Mouse (Mus musculus): ENCODE measurements around the gene Pld6. TPM values are rescaled to one million over a fixed set of nuclear protein-coding genes. Genes with fewer than 3 reads are reported as not detected.

The Pld6 gene
- polyA plus RNA-seq, 1 experiment from 2014 or later = 4.0 TPM

DNA sequence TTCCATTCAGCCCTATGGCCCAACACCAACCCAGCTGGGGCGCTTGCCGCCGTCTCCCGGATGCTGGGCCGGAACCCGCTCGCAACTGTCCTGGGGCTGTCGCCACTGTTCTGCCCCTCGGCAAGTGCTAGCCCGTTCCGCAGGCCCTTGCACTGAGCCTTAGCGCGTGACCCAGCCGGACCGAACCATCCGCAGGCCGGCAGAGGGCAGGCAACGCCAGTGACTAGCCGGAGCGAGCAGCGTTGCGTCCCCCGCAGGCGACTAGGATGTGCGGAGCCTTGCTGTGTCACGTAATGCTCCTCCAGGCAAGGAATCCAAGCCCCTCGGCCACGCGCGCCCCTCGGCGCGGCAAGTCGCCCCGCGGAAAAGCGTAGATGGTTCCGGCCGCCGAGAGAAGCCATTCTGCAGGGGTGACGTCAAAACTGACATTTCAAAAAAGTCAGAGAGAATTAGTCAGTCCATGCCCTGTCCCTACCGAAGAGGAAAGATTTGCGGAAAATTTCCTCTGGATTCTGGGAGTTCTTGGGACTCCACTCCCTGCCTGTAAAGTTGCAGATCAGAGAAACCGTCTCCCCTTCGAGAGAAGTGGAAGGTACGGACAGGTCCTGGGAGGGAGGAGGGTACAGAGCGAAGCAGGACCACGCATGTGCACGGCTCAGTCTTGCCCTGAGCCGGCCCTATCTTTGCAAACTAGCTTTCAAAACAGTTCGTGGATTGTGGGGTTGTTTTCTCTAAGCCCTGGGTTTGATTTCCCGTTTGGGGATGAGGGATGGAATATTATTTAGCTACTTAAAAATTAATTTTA lies 22.4 kb upstream of the Pld6 start, which contains the start of gene Flcn:
Gene Flcn (minus strand): TSS at position 347 of the 805 bp plus-strand sequence.
- Histone ChIP-seq H3K9me3 (ENCODE audit: control insufficient read depth, low read length) (no peaks in the 10 kb centered on the region), H3K27ac (ENCODE audit: low read length) (peak within 1 kb of the TSS; percentile 94), H3K27me3 (replicated peaks; ENCODE audit: control insufficient read depth, insufficient read depth, low read length) (no peaks in the 10 kb centered on the region), H3K36me3 (ENCODE audit: control insufficient read depth, insufficient read depth, low read length) (peaks cover 7% of the 10 kb centered on the region; the same call in 1 of the 2 replicates), H3K4me2 (ENCODE audit: low read depth, low read length) (peak within 1 kb of the TSS; percentile 66), H3K4me3 (ENCODE audit: low read length) (peak within 1 kb of the TSS; percentile 69), H3K4me1 (ENCODE audit: control insufficient read depth, insufficient read depth, low read length) (peaks cover 6% of the 10 kb centered on the region), H3K9ac (ENCODE audit: low read depth, low read length) (peak within 1 kb of the TSS; percentile 95)
- ATAC-seq = peak; percentile 95
- under 1% methylated on average over 52 of the region's 52 CpGs for WGBS

- Histone ChIP-seq H3K4me1 (ENCODE audit: control insufficient read depth, insufficient read depth, low read length) (peaks cover 6% of the 10 kb centered on the region), H3K36me3 (ENCODE audit: control insufficient read depth, insufficient read depth, low read length) (peaks cover 9% of the 10 kb centered on the region; the same call in 1 of the 2 replicates), H3K9me3 (ENCODE audit: control insufficient read depth, low read length) (no peaks in the 10 kb centered on the region), H3K4me3 (ENCODE audit: low read length) (peak overlapping the region; percentile 69), H3K27me3 (replicated peaks; ENCODE audit: control insufficient read depth, insufficient read depth, low read length) (no peaks in the 10 kb centered on the region), H3K4me2 (ENCODE audit: low read depth, low read length) (peak overlapping the region; percentile 66), H3K27ac (ENCODE audit: low read length) (peak overlapping the region; percentile 94), H3K9ac (ENCODE audit: low read depth, low read length) (peak overlapping the region; percentile 95)
- under 1% methylated on average over 15 of the region's 15 CpGs for WGBS
- ATAC-seq = peak; percentile 65
Measured at GRCm38 (mm10) chr11:59809071-59809669, 21.7 kb upstream of the Pld6 start.

- 65% methylated on average over 14 of the region's 14 CpGs for WGBS
- H3K9ac ChIP-seq (ENCODE audit: low read depth, low read length) = peak overlapping the region; percentile 95
- H3K4me2 ChIP-seq (ENCODE audit: low read depth, low read length) = peak overlapping the region; percentile 66
- H3K27me3 ChIP-seq (replicated peaks; ENCODE audit: control insufficient read depth, insufficient read depth, low read length) = no peaks in the 10 kb centered on the region
- H3K4me3 ChIP-seq (ENCODE audit: low read length) = peak overlapping the region; percentile 69
- no peaks in the 10 kb centered on the region for H3K9me3 ChIP-seq (ENCODE audit: control insufficient read depth, low read length)
- peak overlapping the region; percentile 94 for H3K27ac ChIP-seq (ENCODE audit: low read length)
- ATAC-seq = no peak
- H3K4me1 ChIP-seq (ENCODE audit: control insufficient read depth, insufficient read depth, low read length) = peaks cover 6% of the 10 kb centered on the region
- H3K36me3 ChIP-seq (ENCODE audit: control insufficient read depth, insufficient read depth, low read length) = peaks cover 11% of the 10 kb centered on the region; the same call in 1 of the 2 replicates
Measured at GRCm38 (mm10) chr11:59808170-59808960, 20.9 kb upstream of the Pld6 start.

GRCm38 (mm10) chr11:59805656-59806055 lies 18.2 kb upstream of the Pld6 start:
- no peak overlapping the region for H3K9ac ChIP-seq (ENCODE audit: low read depth, low read length)
- WGBS = 89% methylated on average over 2 of the region's 2 CpGs
- H3K4me1 ChIP-seq (ENCODE audit: control insufficient read depth, insufficient read depth, low read length) = peaks cover 6% of the 10 kb centered on the region
- H3K27me3 ChIP-seq (replicated peaks; ENCODE audit: control insufficient read depth, insufficient read depth, low read length) = no peaks in the 10 kb centered on the region
- H3K36me3 ChIP-seq (ENCODE audit: control insufficient read depth, insufficient read depth, low read length) = peaks cover 28% of the 10 kb centered on the region
- no peaks in the 10 kb centered on the region for H3K9me3 ChIP-seq (ENCODE audit: control insufficient read depth, low read length)
- no peak for ATAC-seq
- H3K4me2 ChIP-seq (ENCODE audit: low read depth, low read length) = no peak overlapping the region
- H3K27ac ChIP-seq (ENCODE audit: low read length) = no peak overlapping the region
- no peak overlapping the region for H3K4me3 ChIP-seq (ENCODE audit: low read length)

DNA sequence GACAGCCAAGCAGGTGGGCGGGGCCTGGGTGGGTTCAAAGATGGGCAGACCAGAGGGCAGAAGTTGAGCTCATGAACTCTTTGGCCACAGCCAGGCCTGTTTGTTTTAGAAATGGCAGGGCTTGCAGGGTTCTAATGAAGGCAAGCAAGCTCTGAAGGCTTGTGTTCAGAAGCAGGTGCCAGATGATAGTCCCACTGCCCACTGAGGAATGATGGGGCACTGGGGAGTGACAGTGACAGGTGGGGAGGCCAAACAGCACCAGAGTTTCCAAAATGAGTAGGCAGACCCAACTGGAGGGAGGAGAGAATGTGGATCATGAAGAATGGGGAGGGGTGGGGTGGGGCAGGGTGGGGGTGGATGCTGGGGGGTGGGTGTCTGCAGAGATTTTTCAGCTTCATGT lies 17.8 kb upstream of the Pld6 start:
- Histone ChIP-seq H3K9ac (ENCODE audit: low read depth, low read length) (no peak overlapping the region), H3K27me3 (replicated peaks; ENCODE audit: control insufficient read depth, insufficient read depth, low read length) (no peaks in the 10 kb centered on the region), H3K36me3 (ENCODE audit: control insufficient read depth, insufficient read depth, low read length) (peaks cover 30% of the 10 kb centered on the region), H3K4me2 (ENCODE audit: low read depth, low read length) (no peak overlapping the region), H3K9me3 (ENCODE audit: control insufficient read depth, low read length) (no peaks in the 10 kb centered on the region), H3K4me1 (ENCODE audit: control insufficient read depth, insufficient read depth, low read length) (peaks cover 6% of the 10 kb centered on the region), H3K4me3 (ENCODE audit: low read length) (no peak overlapping the region), H3K27ac (ENCODE audit: low read length) (no peak overlapping the region)
- WGBS = 92% methylated on average over 1 of the region's 1 CpGs
- no peak for ATAC-seq

- Histone ChIP-seq H3K9ac (ENCODE audit: low read depth, low read length) (no peak overlapping the region), H3K9me3 (ENCODE audit: control insufficient read depth, low read length) (no peaks in the 10 kb centered on the region), H3K4me1 (ENCODE audit: control insufficient read depth, insufficient read depth, low read length) (peaks cover 6% of the 10 kb centered on the region), H3K4me2 (ENCODE audit: low read depth, low read length) (no peak overlapping the region), H3K27me3 (replicated peaks; ENCODE audit: control insufficient read depth, insufficient read depth, low read length) (no peaks in the 10 kb centered on the region), H3K27ac (ENCODE audit: low read length) (no peak overlapping the region), H3K36me3 (ENCODE audit: control insufficient read depth, insufficient read depth, low read length) (peaks cover 34% of the 10 kb centered on the region), H3K4me3 (ENCODE audit: low read length) (no peak overlapping the region)
- ATAC-seq = no peak
- WGBS = 91% methylated on average over 22 of the region's 22 CpGs
Measured at GRCm38 (mm10) chr11:59804409-59805110, 17.1 kb upstream of the Pld6 start.

GRCm38 (mm10) chr11:59803516-59803915 lies 16.1 kb upstream of the Pld6 start:
- ATAC-seq = no peak
- Histone ChIP-seq H3K9me3 (ENCODE audit: control insufficient read depth, low read length) (no peaks in the 10 kb centered on the region), H3K36me3 (ENCODE audit: control insufficient read depth, insufficient read depth, low read length) (peaks cover 41% of the 10 kb centered on the region), H3K27me3 (replicated peaks; ENCODE audit: control insufficient read depth, insufficient read depth, low read length) (no peaks in the 10 kb centered on the region), H3K27ac (ENCODE audit: low read length) (no peak overlapping the region), H3K4me3 (ENCODE audit: low read length) (no peak overlapping the region), H3K4me2 (ENCODE audit: low read depth, low read length) (no peak overlapping the region), H3K9ac (ENCODE audit: low read depth, low read length) (no peak overlapping the region), H3K4me1 (ENCODE audit: control insufficient read depth, insufficient read depth, low read length) (peaks cover 2% of the 10 kb centered on the region)
- 90% methylated on average over 14 of the region's 14 CpGs for WGBS

DNA sequence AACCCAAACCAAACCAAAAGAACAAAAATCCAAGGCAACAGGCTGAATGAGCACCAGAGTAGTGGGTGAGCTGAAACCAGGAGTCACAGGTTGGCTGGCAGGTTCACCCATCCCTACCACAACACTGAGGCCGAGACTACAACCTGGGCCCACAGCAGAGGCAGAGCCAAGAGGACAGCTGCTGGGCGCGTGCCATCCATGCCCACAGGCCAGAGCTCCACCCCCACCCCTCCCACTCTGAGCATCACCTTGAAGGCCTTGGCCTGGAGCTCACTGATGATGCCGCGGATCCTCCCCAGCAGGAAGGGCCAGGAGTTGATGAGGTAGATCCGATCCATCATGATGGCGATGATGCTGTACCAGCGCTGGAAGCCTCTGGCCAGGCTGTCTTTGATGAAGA lies 14.4 kb upstream of the Pld6 start:
- no peak overlapping the region for H3K4me2 ChIP-seq (ENCODE audit: low read depth, low read length)
- WGBS = 96% methylated on average over 8 of the region's 8 CpGs
- no peaks in the 10 kb centered on the region for H3K9me3 ChIP-seq (ENCODE audit: control insufficient read depth, low read length)
- H3K27ac ChIP-seq (ENCODE audit: low read length) = no peak overlapping the region
- no peaks in the 10 kb centered on the region for H3K27me3 ChIP-seq (replicated peaks; ENCODE audit: control insufficient read depth, insufficient read depth, low read length)
- no peak for ATAC-seq
- no peaks in the 10 kb centered on the region for H3K4me1 ChIP-seq (ENCODE audit: control insufficient read depth, insufficient read depth, low read length)
- peaks cover 41% of the 10 kb centered on the region for H3K36me3 ChIP-seq (ENCODE audit: control insufficient read depth, insufficient read depth, low read length)
- no peak overlapping the region for H3K9ac ChIP-seq (ENCODE audit: low read depth, low read length)
- no peak overlapping the region for H3K4me3 ChIP-seq (ENCODE audit: low read length)
